Mouse (Mus musculus) left cerebral cortex, adult 9 months (tissue): ENCODE results near the gene Trim26.
A peak's percentile ranks its signal among the peaks of the same experiment; 100 is the strongest.
"Not testable (repeated sequence)": the region's sequence is repeated elsewhere in the genome, so short reads cannot be mapped to it uniquely, and the experiment has no call there.

Source experiments
- DNase-seq, 2 experiments: peaks; one replicate each; pipeline ENCODE4 v3.0.0; 2022; ENCODE audit warnings: low spot score in 2 of 2

Gene Trim26

DNA sequence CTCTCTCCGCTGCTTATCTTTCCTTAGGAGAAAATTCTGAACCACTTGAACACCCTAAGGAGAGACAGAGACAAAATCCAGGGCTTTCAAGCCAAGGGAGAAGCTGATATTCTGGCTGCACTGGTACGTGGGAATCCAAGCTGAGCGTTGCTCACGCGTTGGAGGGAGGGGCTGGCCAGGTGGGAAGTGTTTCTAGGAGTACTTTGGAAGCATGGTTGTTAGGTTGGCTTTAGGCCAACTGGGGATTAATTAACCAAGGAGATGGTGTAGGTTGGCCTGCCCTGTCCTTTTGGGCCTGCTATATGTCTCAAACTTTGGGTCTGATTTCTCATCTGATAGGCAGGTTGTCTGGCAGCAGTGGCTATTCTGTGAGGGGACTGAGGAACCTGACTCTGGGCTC is 14.3 kb downstream of the Trim26 start:
- no peak for DNase-seq

DNA sequence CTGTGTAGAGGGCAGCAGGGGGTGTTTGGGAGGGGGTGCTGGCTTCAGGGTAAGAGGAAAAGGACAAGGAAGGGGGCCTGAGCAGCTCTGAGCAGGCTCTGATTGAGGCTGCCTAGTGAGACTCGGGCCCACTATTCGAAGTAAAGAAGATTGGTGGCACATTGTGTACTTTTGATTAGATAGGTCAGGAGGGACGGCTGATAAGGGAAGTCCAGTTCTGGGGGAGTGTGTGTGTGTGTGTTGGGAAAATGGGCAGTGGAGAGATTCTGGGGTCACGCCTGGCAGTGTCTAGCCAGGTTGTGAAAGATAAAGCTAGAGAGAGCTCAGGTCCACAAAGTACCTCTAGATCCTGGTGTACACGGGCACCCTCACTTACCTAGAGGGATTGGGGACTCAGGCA is 14.7 kb downstream of the Trim26 start:
- no peak for DNase-seq

- no peak for DNase-seq
These were observed 18.6 kb downstream of the Trim26 start for GRCm38 (mm10) chr17:36855484-36855883.

- no peak for DNase-seq
These were observed 19.3 kb downstream of the Trim26 start for GRCm38 (mm10) chr17:36856236-36856635.

DNA sequence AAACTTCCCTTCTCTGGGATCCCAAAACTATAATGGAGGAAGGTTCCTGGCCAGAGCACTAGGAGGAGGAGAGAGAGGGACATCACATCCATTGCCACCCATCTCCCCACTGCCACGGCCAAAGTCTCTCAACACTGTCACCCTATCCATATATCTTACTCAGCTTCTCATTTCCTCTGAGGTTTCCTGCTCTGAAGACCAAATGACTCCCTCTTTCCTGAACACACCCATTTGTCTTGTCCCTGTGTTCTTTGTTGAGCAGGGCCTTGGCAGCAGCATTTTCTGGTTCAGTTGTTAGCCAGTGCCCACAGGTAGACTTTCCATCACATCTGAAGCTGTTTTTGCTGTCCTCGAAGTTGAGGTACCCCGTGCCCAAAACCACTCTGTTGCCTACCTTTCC is 21.2 kb downstream of the Trim26 start:
- no peak for DNase-seq

DNA sequence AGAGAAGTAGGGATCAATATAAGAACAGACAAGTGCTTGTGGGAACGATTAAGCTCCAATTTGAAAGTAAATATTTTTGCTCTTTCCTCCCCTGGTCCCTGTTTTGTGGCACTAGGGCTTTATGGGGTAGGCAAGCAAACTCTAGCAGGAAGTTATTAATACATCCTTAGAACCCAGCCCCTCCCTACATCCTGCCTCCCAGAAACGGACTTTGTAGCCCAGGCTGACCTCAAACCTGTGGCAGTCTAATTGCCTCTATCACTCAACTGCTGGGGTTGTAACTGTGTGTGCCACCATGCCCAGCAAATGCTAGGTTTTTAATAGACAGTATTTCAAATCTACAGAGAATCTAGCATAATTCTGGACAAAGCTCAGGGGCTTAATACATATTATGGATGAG is 24.7 kb downstream of the Trim26 start:
- no peak for DNase-seq

DNA sequence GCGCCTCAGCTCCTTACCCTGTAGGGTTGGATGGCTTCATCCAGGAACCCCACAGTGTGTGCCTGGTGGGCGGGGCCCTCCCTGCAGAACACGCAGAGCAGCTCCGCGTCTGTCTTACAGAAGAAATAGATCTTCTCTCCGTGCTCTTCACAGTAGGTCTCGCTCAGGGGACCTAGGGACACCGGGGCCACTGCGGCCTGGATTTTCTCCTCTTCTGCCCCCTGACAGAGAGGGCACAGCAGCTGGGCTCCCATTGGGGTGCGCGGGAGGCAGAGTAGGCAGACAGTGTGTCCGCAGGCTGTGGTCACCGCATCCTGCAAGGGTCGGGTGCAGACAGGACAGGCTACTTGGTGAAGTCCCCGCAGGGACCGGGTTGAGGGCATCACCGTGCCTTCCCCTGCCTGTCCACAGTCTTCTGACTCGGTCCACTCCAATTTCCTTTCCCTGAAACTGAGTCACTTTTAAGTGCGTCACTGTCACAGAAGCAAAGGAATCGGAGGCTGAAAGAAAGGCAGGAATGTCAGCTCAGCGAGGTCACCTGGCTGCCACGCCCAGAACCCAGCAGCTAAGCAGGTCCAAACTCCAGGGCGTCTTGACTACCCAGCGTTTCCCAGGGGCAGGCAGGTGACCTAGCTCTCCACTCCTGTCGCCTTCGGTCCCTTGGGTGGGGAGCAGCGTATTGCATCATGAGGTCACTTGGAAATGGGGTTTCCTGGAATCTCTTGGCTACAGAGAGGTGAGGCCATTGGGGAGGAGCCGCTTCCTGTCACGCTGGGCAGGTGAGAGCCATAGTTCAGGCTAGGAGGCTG is 30.0 kb downstream of the Trim26 start, which contains the start of gene Trim15:
Gene Trim15, minus strand, starts transcription at position 492 of the 809 bp plus-strand sequence.
- no peak for DNase-seq

DNA sequence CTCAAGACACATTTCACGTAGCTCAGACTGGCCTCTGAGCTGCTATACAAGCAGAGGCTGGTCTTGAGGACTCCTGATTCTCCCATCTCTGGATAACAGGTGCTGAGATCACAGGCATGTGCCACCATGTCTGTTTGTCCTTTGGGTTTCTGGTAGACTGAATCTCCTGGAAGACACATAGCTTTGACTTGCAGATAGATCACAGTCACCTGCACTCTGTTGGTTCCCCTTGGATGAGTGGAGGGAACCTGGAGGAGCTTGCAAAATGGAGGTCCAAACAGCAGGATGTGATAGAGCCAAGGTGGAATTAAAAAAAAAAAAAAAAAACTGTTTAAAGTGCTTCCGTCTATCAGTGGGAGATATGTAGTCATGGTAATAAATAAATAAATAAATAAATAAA is 31.9 kb downstream of the Trim26 start:
- DNase-seq = no peak

DNA sequence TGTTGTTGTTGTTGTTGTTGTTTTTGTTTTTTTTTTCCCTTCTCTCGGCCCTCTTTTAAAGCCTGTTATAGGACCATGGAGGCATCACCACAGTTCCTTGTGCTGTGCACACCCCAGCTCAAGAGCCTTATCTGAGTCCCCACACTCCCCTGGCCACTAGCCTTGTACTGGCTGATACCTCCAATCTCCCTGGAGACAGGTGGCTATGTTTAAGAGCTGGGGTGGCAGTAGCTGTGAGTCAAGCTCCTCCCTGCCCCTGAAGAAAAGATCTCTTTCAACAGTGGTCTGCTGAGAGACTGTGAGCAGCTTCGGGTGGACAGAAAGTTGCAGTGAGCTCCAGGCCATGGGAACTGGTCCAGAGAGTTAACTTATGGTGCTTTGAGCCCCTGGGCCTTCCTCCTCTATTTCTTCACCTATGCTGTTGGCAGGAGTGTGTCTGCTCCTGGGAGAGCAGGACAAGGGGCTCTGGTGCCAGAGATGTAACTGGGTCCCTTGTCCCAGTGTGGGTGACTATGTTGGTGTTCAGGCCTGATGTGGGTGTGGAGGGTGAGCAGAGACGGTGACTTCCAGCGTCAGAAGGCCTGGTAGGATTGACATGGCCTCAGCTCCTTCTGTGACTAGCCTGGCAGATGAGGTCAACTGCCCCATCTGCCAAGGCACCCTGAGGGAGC is 32.5 kb downstream of the Trim26 start, which contains the start of gene Trim10:
Gene Trim10, plus strand, starts transcription at position 291 of the 671 bp plus-strand sequence.
- DNase-seq = no peak

DNA sequence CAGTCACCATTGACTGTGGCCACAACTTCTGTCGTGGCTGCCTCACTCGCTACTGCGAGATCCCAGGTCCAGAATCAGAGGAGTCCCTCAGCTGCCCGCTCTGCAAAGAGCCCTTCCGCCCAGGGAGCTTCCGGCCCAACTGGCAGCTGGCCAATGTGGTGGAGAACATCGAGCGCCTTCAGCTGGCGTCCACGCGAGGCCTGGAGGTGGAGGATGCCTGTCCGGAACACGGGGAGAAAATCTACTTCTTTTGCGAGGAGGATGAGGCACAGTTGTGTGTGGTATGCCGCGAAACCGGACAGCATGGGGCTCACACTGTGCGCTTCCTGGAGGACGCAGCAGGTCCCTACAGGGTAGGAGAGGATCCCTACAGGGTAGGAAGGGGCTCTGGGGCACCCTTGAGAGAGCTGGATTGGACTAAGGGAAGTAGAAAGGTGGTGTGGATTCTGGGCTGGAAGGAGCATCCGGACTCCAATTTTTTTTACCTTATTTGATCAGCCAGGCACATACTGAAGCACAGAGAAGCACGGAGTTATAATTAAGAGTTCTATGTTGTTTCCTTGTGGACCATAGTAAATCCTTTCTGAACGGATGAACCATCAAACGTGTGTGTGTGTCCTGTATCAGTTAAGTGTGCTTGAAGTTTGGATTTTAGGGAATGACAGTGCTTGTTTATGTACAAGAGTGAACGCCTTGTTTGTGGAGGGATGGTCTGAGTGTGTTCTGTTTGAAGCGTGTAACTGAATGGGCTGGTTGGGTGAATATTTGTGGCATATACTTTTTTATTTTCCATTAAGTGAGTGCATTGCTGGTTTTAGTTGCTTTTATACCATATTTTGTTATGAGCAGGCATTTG is 33.2 kb downstream of the Trim26 start:
- DNase-seq = no peak

- DNase-seq = no peak
These were observed 37.7 kb downstream of the Trim26 start for GRCm38 (mm10) chr17:36874636-36875035.

DNA sequence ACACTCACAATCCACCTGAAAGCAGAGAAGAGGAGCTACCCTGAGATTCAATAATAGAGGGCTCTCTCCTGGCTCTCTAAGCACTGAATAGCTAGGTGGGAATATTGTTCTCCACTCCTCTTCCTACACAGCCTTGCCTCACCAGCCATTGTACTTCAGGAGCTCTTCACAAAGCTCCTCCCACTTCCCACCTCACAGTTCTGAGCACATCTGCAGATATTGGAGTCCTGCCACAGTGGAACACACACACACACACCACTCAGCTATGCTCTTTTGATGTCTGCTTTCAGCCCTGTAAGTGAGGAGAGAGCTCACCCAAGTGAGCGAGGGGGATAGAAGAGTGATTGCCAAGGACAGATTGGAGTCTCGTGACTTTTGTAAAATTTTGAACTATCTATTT is 46.4 kb downstream of the Trim26 start:
- no peak for DNase-seq

DNA sequence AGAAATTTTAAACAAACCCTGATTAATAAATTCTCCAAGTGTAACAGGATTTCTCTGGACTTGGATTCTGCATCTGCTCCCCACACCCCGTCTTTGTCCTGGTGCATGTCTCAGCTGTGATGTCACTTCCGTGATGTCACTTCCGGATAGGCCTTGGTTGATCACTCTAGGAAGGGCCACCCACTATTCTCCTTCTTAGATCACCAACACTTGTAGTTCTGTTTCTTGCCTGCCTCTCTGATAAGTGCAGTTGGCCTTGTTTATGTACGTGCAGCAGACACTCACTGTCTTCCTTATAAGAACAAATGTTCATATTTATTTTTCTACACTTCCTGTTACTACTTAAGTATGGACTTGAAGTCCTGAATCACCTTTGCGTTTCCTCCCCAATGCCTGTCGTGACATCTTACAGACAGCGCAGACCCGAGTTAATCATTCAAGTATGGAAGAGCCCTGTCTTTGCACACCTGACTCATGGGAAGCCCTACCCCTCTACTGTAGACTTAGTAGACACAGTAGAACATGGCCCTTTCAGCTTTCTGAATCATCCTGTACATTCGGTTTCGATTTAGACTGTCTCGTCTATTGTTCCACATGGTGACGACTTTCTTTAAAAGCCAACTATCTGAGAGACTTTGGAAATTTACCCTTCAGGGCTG is 48.3 kb downstream of the Trim26 start:
- no peak for DNase-seq

DNA sequence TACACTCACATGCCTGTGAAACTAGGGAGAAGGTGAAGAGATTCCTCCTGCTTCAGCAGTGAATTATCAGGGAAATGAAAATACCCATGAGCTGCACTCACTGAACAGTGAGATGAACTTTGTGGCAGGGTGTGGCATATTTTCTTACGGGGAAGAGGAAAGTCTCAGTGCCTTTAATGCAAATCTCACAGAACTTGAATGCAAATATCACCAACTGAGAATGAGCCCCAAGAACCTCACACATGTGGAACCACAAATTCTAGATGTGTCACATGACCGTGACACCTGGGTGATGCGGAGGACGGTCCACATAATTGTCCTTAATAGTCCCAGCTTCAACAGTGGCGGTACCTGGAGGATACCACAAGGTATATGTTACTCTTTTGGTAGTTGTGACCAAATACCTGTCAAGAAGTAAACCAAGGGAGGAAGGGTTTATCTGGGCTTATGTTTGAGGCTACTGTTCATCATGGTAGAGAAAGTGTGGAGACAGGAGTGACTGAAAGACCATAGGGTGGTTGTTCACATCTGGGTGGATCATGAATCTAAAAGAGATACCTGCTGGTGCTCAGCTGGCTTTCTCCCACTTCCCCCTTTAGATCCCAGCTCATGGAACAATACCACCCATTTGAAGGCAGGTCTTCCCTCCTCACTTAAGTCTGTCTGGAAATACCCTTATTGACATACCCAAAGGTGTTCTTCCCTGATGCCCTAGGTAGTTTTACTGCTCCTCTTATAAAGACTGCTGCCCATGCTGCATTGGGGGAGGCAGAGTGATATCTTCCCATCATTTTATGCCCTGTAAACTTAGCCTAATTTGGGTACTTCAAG is 53.4 kb downstream of the Trim26 start, which contains the start of gene Trim40:
Gene Trim40, minus strand, starts transcription at position 51 of the 831 bp plus-strand sequence.
- DNase-seq = no peak

- not testable (repeated sequence) for DNase-seq
These were observed 54.6 kb downstream of the Trim26 start for GRCm38 (mm10) chr17:36891496-36891895.

- DNase-seq = peak in 1 of 2 experiments; percentile 41
These were observed 55.4 kb downstream of the Trim26 start for GRCm38 (mm10) chr17:36892362-36892761.

GRCm38 (mm10) chr17:36893387-36893786 is 56.5 kb downstream of the Trim26 start:
- DNase-seq = no peak

DNA sequence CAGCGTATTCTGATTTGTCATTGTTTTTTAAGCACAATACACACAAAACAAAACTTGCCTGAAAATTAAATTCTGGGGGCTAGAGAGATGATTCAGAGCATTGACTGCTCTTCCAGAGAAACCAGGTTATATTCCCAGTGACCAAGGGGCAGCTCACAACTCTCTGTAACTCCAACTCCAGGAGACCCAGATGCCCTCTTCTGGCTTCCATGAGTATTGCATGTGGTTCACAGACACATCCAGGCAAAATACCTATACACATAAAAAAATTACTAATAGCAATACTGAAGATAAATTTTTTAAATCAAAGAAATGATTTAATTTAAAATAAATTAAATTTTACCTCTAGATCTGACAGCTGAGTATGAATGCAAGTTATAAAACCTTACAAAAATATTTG is 59.6 kb downstream of the Trim26 start:
- peak in 1 of 2 experiments; percentile 44 for DNase-seq

DNA sequence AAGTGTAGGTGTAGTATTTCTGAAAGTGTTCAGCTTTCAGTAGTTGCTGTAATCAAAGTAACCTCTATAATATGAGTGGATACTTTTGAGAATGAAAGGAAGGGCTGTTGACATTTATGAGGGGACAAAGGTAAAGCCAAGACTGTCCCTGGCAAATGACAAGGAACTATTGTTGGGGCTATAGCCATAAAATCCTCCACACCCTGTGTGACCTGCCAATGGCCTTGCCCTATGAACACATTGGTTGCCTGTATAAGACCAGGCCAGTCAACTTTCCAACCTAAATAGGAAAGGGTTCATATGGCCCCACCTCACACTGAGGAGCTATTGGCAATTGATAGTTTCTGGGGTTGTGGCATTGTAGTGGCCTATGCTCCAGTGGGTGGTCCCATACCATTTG is 60.1 kb downstream of the Trim26 start:
- no peak for DNase-seq

GRCm38 (mm10) chr17:36897552-36898205 is 60.7 kb downstream of the Trim26 start, which contains the start of gene Trim31:
Gene Trim31, plus strand, starts transcription at chr17:36898118.
- no peak for DNase-seq
